Mouse (Mus musculus) CD4-positive helper T cell, adult 2 months (primary cell): ENCODE results near the gene Syndig1.

Source experiments
- DNase-seq: peaks from one replicate; pipeline ENCODE4 v3.0.0-alpha.2; 2012; ENCODE audit warnings: low read depth, missing footprints, low spot score

Syndig1 gene

DNA sequence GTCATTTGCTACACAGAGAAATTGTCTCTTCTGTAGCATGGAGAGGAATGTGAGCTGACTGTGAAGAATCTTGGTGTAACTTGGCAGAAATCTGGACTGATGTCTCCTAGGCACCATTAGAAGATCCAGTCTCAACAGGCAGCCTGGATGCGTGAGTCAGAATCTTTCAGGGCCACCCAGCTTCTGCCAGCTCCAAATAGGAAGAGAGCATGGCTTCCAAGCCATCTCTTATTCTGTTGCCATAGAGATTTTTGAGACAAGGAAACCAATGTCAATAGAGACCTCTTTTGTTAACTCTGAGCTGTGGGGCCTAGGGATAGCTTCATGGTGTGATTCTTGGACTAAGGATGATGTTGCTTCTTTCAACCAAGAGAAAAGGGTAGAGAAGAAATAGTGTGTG, 151.4 kb downstream of the Syndig1 start:
- no peak for DNase-seq

DNA sequence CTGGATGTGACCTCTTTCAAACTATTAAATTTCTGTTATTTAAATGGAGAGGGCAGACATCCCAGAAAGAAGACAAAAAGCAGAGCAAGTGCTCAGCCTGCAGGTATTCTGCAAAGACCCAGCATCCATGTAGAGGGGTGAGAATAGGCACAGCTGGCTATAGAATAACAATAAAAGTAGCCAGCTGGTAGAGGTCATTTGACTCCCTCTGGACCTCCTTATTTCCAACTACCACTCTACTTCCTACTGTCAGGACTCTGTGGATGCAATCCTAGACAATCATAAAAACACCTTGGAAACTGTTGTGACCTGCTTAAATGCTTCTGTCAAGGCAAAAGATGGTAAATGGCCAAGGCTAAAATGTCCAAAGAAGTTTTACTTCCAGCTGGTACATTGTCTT, 153.5 kb downstream of the Syndig1 start:
- no peak for DNase-seq

DNA sequence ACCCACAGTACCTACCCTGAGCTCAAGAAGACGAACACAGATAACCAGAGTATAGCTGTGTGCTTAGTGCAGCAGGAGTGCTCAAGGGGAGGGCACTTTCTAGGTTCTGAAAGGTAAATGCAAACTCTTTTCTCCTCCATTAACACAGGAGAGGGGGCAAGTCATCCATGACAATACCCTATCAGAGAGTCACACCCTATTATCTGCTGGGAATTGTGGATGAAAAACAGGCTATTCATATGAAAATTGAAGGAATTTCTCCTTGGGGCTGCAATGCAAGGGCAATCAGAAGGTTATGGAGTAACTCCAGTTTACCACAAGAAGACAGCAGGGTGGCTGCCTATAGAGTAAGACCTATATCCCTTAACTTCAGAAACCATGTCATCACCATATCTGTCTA, 154.1 kb downstream of the Syndig1 start:
- no peak for DNase-seq

DNA sequence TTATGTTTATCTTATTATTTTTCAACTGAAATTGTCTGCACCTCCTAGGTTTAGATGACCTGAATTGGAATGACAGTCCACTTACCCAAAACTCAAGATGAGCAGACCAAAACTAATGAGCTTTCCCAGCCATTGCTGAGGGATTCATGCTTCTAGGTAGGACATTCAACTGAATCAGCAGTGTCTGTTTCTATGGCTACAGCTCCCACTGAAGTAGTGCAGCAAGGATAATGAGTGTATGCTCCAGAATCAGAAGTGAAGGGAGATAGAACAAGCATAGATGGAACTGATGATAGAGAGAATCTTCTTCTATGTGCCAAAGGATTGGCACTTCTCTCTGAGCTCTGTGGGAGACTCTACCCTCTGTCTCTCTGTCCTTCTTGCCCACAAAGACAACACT, 158.6 kb downstream of the Syndig1 start:
- no peak for DNase-seq

DNA sequence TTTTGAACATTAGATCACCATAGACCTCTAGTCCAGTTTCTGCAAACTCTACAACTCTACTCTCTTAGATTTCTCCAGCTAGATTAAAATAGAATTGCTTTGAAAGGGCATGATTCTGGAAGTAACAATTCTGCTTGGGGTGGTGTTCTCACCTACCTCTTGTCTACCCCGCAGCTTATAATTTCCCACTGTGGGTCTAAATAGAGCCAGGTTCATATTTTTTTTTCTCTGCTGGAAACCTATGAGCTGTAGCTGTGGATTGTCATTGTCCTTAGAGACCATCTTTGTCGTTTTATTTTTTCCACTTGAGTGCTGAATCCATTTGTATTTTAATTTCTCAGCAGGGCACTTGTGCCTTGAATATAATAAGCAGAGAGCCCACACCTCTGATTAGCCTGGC, 162.5 kb downstream of the Syndig1 start:
- DNase-seq = no peak

DNA sequence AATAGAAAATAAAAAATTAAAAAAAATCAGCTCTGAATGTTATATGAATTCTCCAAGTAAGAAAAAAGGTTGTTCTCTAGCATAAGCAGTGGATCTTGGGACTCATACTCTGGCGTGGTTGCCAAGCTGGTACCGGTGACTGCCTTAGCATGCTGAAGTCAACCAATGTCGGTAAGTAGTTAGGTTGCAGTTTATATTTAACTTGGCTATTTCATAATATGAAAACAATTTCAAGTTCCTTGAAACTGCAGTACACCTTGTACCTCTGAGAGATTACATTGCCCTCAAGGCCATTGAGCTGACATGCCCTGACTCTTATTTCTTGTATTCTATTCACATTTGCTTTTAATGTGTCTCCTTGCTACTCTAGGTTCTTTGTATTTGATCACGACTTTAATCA, 163.9 kb downstream of the Syndig1 start:
- DNase-seq = no peak

DNA sequence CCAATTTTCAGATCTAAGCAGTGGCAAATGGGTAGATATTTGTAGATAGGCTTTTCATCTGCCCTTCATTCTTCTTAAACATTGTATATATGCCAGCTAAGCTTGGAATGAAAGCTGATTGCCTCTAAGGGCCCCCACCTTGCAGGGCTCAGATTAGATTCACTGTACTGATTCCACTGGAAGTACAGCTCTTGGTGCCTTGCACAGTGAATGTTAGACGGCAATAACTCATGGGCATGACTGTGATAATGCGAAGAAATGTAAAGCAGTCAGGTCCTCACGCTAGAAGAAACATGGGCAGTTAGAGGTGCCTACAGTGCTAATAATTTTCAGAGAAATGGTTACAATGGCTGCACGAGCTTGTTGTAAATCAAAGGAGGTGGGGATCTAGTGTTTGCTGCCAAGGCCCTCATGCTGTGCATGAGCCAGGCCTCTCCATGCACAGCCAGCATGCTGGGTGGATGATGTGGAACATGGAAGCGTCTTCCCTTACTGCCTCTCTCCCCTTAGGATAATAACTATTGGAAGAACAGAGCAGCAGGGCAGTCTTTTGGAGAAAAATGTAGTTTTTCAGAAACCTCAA, 167.5 kb downstream of the Syndig1 start:
- no peak for DNase-seq

DNA sequence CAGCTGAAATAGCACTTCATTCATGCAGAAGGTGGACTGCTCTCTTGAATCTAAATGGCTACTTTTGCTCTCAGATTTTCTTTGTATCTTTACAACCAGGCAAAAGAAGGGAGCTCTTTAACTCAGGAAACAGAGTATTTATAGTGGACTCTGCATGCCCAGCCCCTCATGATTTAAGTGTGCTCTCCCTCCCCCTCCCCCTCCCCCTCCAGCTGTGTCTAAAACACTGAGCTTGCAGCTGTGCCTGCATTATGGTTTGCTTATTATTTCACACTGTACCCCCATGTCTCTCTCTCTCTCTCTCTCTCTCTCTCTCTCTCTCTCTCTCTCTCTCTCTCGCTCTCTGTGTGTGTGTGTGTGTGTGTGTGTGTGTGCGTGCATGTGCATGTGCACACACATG, 168.6 kb downstream of the Syndig1 start:
- no peak for DNase-seq

DNA sequence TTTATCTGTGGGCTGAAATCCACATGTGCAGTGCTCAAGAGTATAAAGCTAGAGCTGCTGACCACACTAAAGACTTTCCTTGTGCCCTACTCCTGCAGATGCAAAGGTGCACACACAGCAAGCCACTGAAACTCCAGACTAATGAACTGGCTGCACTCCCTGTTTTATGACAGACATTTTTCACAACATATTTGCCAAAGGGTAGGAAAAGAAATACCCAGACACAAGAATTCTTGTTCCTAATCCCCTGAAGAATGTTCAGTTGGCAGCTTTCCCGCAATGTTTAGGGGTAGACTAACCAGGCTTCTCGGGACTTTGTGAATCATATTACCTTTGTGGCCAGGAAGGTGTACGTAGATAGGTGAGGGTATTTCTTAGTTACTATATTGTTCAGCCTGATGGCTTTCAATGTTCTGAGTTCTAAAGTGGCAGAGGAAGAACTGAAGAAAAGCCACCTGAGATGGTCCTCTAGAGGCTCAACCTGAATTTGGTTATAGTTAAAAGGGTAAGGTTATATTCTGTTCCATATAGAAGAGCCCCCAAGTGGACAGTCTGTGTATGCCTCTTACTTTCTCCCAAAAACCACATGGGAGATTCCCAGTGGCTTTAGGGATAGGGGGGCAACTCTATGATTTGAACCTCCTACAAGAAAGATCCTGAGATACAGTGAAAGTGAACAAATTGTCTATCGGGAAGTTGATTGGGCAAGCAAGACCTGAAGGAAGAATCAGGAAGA, 169.5 kb downstream of the Syndig1 start:
- no peak for DNase-seq

DNA sequence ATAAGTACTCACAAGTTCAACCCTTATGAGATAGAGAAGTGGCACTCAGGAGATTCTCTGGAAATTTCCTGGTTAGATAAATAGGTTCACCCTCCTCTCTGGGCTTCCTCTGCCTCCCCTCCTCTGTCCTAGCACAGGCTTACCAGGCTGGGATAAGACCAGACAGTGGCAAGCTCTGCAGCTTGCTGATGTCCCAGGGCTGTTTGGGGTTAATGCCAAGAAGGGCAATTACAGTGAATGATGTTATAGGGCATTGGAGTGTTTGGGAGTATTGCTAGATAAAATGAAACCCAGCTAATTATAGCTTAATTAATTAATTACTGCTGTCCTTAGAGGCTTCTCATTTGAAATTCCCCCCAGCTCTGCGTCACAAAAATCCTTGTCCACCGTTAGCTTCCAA, 171.6 kb downstream of the Syndig1 start:
- no peak for DNase-seq

DNA sequence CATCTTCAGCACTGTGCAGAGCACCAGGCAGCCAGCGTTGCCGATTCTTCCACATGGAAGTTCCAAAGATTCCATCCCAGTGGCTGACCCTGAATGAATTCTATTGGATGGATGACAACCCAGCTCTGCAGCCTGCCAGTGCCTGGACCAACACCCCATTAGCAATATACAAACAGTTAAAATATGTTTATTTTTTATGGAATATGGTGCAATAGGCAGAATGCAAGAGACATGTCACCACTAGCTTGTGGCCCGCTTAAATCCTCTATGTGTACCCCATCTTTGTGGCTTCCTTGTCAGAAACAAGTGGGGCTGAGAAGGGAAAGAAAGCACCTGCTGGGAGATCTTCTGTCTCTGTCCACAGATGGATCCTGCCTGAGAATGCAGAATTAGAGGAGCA, 174.5 kb downstream of the Syndig1 start:
- no peak for DNase-seq

DNA sequence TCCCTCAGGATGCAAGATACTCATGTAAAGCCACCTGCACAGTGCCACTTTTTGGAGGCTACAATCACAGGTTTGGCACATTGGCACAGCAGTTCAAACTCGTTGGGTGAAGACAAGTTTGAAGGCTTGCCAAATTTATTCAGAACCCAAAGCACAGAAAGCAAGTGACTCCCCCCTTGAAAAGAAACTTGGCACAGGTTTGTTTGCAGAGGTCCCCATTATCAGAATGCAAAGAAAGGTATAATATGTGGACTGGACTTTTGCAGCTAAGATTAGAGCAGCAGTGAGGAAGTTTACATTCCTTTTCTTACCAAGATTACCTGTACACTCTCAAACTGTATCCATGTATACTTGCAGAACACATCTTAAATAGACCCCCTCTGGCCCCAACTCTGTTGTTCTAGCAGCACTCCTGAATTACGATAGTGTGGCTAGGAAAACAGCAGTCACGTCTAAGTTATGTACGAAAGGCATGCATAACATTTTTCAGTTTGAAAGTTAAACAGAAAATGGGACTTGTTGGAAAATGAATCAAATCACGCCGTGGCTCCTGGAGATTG, 183.9 kb downstream of the Syndig1 start:
- no peak for DNase-seq

DNA sequence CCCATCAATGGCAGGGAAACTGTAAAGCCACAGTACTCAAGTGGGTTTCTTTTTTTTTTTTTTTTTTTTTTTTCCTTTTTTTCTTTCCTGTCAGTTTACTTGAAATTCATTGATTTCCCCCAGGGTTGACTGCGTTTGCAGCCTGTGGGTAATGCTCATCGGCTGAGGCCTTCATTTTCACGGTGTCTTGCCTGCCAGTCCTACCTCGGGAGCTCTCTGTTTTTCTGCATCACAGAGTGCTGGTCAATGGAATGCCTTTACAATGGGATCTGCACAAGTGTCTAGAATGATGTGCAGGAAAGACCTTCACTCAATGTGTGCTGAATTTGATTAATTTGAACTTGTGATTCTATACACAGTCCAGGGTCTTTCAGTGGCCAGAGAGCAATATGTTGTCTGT, 184.8 kb downstream of the Syndig1 start:
- no peak for DNase-seq

DNA sequence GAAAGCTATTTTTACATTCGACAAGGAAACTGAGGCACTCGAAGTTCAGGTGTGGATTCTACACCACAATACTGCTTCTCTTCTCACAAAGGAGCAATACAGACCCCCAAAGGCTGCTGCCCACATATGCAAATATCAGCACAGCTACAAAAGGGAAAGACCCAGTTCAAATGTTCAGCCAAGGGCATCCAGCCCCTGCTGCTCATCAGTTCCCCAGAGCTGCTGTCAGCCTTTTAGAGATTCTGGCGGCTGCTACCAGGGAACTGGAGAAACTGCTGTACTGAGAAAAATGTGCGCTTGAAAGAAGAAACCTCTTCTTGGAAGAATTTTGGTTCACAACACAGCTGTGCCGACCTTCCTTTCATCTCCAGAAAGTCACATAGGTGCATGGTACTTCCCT, 187.3 kb downstream of the Syndig1 start:
- DNase-seq = no peak

DNA sequence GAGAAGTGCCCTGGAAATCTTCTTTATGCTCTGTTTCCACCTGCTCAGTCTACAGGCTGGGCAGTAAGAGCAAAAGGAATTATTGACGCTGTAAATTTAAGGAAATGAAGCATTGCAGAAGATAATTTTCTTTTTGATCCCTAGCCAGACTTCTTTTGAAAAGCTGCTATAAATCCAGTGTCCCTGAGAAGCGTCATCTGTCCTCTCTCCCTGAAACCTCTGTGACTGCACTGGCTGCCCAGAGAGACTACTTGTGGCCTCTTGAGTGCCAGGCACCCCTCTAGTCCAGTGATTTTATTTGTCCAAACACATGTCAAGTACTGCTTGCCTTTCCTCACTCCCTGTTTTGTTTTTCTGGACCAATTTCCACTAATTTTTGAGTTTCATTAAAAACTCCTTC, 191.7 kb downstream of the Syndig1 start:
- DNase-seq = no peak

DNA sequence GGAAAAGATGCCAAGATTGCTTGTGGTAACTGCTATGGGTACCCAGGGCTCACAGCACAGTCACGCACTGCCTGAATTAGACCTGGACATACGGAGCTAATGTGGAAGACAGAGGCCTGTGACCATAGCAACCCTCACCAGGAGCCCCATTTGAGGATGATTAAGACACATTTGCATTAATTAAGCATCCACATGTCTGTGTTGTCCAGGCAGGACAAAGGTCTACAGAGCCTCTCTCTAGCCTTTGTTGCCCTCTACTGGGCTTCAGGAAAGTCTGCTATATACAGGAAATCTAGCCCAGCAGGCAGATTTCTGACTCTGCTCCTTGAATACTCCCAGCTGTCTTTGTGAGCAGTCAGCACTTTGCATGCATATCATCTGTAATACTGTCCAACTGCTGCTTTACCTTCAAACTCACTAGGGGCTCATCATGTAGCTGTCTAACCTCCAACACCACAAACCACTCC, 194.9 kb downstream of the Syndig1 start:
- no peak for DNase-seq

DNA sequence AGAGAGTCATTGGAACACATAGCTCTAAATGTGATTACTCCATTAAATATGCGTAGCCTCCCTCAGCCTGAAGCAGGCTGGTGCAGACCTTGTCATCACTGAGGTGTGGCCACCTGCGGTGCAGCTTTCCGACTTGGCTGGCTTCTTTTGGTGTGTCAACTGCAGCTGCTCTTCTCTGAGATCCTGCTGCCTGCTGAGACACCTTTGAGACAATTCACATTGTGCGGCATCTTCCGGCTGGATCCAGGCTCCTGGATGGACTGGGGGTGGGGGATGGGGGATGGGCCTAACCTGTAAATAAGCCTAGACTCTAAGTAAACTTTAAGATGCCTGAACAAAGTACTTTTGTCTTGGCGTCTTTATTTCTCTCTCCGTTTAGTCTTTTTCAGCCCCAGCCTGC, 214.5 kb downstream of the Syndig1 start:
- DNase-seq = no peak
